Mouse (Mus musculus) spleen, adult 18-20 months (tissue): ENCODE results near the gene Bcl9l.

ENCODE experiments used
- DNase-seq, 2 experiments: peaks; one replicate each; pipeline ENCODE4 v3.0.0; 2022; ENCODE audit warnings: mixed read lengths in 2 of 2

Gene Bcl9l

GRCm38 (mm10) chr9:44498421-44499355 is 16.1 kb downstream of the Bcl9l start:
- DNase-seq: peak; percentile 51 to 62

GRCm38 (mm10) chr9:44499356-44500162 is 16.9 kb downstream of the Bcl9l start:
- DNase-seq: peak in 1 of 2 experiments; percentile 5

DNA sequence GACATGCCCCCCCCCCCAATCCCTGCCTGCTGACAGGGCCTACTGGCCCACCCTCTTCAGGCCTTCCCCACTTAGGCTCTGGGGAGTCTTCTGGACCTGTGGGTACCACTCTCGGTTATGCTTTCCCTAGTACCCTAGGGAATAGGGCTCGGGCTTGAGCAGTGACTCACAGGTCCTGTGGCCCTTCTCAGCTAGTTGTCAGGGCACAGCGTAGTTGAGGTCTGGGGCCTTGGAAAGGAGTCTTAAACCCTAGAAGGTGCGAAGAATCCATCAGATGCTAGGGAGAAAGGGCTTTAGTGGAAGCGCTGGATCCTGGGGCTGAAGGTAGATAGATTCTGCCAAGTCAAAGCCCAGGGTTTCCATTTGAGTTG is 17.5 kb downstream of the Bcl9l start:
- no peak for DNase-seq

DNA sequence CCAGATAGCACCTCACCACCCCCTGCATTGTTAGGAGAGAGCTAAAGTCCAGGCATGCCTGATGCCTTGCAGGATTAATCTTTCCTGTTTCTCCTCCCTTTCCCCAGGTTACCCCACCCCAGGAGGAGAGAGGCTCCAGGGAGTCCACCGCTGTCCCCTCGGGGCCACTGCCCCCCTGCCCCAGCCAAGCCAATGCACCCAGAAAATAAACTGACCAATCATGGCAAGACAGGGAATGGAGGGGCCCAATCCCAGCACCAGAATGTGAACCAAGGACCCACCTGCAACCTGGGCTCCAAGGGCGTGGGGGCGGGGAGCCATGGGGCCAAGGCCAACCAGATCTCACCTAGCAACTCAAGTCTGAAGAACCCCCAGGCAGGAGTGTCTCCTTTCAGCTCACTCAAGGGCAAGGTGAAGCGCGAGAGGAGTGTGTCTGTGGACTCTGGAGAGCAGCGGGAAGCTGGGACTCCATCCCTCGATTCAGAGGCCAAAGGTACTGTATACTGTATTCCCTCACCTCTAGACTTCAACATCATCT is 18.1 kb downstream of the Bcl9l start:
- DNase-seq: no peak

- no peak for DNase-seq
These were observed 18.7 kb downstream of the Bcl9l start for GRCm38 (mm10) chr9:44501206-44501879.

GRCm38 (mm10) chr9:44502006-44502405 is 19.4 kb downstream of the Bcl9l start:
- DNase-seq: peak; percentile 68 to 87

DNA sequence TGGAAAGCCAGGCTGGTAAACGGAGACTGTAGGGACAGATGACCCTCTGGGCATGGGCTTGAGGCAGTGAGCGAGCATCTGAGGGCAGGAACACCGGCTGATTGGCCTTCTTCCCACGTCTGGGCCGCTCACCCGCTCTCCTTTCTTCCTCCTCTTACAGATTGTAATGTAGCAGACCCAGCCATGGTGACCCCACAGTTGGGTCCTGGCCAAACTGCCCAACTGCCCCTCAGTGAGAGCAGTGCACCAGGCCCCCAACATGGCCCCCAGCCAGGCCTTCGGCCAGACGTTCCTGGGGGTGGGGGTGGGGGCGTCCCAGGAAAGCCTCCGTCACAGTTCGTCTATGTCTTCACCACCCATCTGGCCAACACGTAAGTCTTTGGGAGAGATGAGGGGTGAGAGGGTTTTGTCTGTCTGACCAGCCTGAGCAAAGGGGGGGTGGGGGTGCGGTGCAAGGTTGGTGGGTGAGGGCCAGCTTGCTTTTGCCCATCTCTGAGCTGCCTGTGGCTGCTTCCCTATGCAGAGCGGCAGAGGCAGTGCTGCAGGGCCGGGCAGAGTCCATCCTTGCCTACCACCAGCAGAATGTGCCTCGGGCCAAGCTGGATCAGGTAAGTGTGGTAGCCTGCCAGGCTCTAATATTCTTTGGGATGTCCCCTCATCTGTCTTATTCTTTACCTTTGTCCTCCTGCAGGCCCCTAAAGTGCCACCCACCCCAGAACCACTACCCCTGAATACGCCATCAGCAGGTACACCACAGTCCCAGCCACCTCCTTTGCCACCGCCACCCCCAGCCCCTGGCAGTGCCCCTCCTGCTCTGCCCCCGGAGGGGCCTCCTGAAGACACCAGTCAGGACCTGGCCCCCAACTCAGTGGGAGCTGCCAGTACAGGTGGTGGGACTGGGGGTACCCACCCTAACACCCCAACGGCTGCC is 22.5 kb downstream of the Bcl9l start:
- no peak for DNase-seq

GRCm38 (mm10) chr9:44505824-44506467 is 23.3 kb downstream of the Bcl9l start:
- no peak for DNase-seq

- DNase-seq: no peak
These were observed 23.9 kb downstream of the Bcl9l start for GRCm38 (mm10) chr9:44506566-44506965.

DNA sequence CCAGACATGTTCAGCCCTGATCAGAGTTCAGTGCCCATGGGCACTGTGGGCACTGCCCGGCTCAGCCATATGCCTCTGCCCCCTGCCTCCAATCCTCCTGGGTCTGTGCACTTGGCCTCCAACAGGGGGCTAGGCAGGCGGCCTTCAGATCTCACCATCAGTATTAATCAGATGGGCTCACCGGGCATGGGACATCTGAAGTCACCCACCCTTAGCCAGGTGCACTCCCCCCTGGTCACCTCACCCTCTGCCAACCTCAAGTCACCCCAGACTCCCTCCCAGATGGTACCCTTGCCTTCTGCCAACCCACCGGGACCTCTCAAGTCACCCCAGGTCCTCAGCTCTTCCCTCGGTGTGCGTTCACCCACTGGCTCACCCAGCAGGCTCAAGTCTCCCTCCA is 24.7 kb downstream of the Bcl9l start:
- no peak for DNase-seq

- peak in 1 of 2 experiments; percentile 8 for DNase-seq
These were observed 25.5 kb downstream of the Bcl9l start for GRCm38 (mm10) chr9:44508124-44508619.

- peak in 1 of 2 experiments; percentile 26 for DNase-seq
These were observed 26.3 kb downstream of the Bcl9l start for GRCm38 (mm10) chr9:44508721-44509486.

- DNase-seq: peak; percentile 71 to 82
These were observed 27.1 kb downstream of the Bcl9l start for GRCm38 (mm10) chr9:44509487-44510354.

- DNase-seq: peak in 1 of 2 experiments; percentile 38
These were observed 27.8 kb downstream of the Bcl9l start for GRCm38 (mm10) chr9:44510355-44510871.

DNA sequence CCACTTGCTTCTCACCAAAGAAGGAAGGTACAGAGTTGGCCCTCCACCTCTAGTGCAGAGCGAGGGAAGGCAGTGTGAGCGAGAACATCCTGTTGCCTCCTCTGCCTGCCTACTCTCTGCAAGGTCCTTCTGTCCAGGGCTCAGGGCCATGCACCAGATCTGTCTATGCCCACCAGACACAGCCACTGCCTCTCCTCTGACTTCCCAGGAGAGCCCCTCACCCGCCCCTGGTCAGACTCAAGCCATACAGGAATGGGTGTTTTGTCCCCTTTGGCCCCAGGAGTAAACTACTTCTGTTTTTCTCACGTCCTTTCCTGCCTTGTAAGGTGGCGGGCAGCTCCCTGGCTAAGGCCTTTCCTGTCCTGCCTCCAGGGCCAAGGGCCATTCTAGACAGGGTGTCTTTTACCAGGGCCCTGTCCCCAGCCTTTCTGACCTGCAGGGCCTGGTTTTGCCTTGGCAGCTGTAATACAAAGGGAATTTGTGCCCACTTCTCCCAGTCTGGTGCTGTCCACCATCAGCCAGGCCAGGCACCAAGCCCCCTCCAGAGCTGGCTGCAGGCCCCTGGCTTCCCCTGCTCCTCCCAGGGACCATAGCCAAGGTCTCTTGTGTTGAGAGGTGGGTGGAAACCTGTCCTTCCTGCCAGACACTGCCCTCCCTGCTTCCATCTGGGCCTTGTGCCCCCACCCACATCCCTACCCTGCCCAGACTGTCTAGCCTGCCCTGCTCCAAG is 28.4 kb downstream of the Bcl9l start:
- peak in 1 of 2 experiments; percentile 50 for DNase-seq

DNA sequence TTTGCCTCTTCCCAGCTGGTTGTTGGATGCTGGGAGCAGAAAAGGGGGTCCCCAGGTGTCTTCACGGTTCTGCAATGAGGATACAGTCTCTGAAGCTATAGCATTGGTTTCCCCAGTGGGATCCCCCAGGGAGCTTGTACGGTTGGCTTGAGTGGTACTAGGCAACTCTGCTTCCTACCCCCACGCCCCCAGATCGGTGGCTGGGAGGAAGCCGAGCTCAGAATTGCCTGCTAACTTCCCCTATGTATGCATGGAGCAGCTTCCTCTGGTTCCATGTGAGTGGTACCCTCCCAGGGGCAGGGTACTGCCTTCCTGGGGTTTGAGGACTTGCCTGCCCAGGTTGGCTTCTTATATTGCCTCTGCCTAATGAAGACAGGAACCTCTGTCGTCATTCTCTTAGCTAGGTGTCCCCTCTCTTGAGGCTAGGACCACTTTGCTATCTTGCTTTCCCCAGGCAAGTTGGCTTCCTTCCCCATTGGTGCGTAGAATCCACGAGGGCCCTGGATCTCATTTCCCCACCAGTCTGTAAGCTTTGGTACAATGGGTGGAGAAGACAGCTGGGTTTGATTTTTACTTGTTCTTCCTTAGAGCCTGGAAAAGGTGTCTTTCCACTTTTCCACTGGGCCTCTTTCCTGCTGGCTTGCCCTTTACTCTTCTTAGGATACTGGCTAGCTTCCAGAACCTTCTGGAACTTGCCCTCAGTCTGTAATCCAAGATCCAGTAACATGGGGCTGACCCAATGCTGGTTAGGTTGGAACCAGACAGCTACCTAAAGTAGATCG is 29.5 kb downstream of the Bcl9l start:
- peak; percentile 72 to 80 for DNase-seq

- DNase-seq: no peak
These were observed 30.0 kb downstream of the Bcl9l start for GRCm38 (mm10) chr9:44512717-44513003.
